Mouse (Mus musculus) heart, adult 2 months (tissue): ENCODE measurements at regions not wholly inside any gene's neighbourhood (a gene's known extent, or its start where the extent isn't known, plus 50 kb on each side); places are given as distances from the start of the nearest gene placed in this dataset.
A peak's percentile ranks its signal among the peaks of the same experiment; 100 is the strongest.

Source experiments
- DNase-seq, 2 experiments: peaks; one replicate each; pipeline ENCODE4 v3.0.0; 2021
- H3K27ac ChIP-seq: fragments of 200-600 bp; 2 replicates; pipeline ENCODE4 v1.8.1; 2022
- H3K27me3 ChIP-seq: fragments of 200-500 bp; 2 replicates; pipeline ENCODE4 v1.6.1; 2012; ENCODE audit warnings: mild to moderate bottlenecking, low read length, inconsistent platforms, mixed read lengths; ENCODE audit not compliant: control insufficient read depth, insufficient read depth
- H3K36me3 ChIP-seq: fragments of 200-500 bp; 2 replicates; pipeline ENCODE4 v1.6.1; 2012; ENCODE audit warnings: low read length, inconsistent platforms; ENCODE audit not compliant: control insufficient read depth, insufficient read depth
- H3K4me1 ChIP-seq: fragments of 200-500 bp; 2 replicates; pipeline ENCODE4 v1.6.1; 2011; ENCODE audit warnings: low read length; ENCODE audit not compliant: control insufficient read depth, insufficient read depth
- H3K4me3 ChIP-seq: fragments of 200-600 bp; 2 replicates; pipeline ENCODE4 v1.8.1; 2022
- H3K79me2 ChIP-seq: fragments of 200-500 bp; replicated peaks from 2 replicates; pipeline ENCODE4 v1.6.1; 2012; ENCODE audit warnings: mild to moderate bottlenecking, inconsistent platforms, low read length, moderate library complexity, mixed read lengths; ENCODE audit not compliant: control insufficient read depth, insufficient read depth
- H3K9ac ChIP-seq: fragments of 200-500 bp; 2 replicates; pipeline ENCODE4 v1.6.1; 2012; ENCODE audit warnings: low read depth, mild to moderate bottlenecking, control low read depth, inconsistent platforms, low read length, mixed read lengths
- CTCF ChIP-seq: fragments of 200-600 bp; IDR thresholded peaks from 2 replicates; pipeline ENCODE4 v1.8.1; 2022; ENCODE audit warnings: antibody characterized with exemption, mild to moderate bottlenecking, moderate library complexity
- EP300 ChIP-seq: fragments of 200-500 bp; IDR thresholded peaks from 2 replicates; pipeline ENCODE4 v1.6.1; 2011; ENCODE audit warnings: low read depth, low read length, control low read depth; ENCODE audit not compliant: insufficient read depth
- POLR2A ChIP-seq: fragments of 200-500 bp; IDR thresholded peaks from 2 replicates; pipeline ENCODE4 v1.6.1; 2011; ENCODE audit warnings: mild to moderate bottlenecking, low read depth, low read length, control low read depth; ENCODE audit not compliant: insufficient read depth
- WGBS: fragments of 180-500 bp; shearing (Covaris S2); methylation state at CpG from one replicate; pipeline ENCODE4 v1.1.7; 2018; 5-methylcytosine and 5-hydroxymethylcytosine counted together
- intact Hi-C: fragments of 180-260 bp; cut with DNase I; formaldehyde crosslinking; loops from one replicate; pipeline ENCODE4 v1.15.1; 2025

DNA sequence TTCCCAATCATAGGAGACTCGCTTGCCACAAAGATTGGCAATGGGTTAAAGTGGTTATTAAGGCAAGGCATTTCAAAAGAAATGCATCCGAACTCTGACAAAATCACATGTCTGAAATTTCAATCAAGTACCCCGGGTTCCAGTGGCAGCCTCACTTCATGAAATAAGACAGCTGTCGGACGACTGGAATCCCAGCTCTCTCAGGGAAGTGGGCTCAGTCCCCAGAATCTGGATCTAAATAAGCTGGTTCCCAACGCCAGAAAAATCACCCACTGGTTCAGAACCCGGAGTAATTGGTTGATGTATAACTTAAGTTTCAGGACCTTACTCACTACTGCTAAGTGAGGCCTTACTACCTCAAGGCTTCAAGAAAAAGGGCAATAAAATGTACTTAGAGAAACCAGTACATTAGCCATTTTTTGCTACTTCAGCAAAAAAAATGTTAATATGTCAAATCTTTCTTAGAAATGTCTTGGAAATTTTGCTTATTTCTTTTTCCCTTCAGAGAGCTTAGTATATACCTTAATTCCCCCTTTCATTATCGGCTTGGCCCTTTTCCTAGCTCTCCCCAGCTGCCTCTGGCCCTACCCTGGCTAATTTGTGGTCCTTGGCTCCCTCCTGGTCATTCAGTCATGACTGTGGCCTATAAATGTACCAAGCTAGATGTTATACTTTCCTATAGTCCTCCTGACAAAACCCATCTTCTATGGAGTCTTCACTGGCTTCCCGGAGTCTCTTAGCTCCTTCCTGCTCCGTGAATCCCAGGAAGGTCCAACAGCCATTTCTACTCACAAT is 562.1 kb upstream of the Zeb2 start:
- intact Hi-C loops: no loop called here
- DNase-seq: no peak
- 80% methylated on average over 10 of the region's 10 CpGs for WGBS

DNA sequence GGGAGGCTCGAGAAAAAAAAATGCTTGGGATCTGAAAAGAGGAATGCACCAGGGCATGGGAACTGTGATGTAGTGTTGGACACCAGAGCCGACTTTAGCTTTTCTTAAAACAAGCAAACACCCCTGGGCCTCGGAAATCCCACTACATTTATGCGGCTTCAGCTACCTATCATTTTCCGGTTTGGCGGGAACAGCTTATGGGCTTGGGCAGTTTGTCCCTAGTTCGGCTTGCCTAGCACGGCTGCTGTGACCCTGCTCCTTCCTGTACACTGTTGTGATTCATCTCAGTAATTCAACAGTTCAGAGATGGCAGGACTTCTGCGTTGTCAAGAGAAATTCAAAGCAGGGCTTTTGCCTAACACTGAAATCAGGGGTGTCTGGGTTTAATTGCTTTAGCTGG is 561.5 kb upstream of the Zeb2 start:
- Histone ChIP-seq H3K79me2 (no peaks in the 10 kb centered on the region), H3K9ac (no peak overlapping the region), H3K4me3 (no peak overlapping the region), H3K4me1 (no peaks in the 10 kb centered on the region; the same call in 1 of the 2 replicates), H3K36me3 (no peaks in the 10 kb centered on the region), H3K27me3 (no peaks in the 10 kb centered on the region), H3K27ac (peak overlapping the region; percentile 31)
- WGBS: 41% methylated on average over 9 of the region's 9 CpGs
- DNase-seq: peak; percentile 8 to 23
- intact Hi-C loops: no loop called here
- TF ChIP-seq POLR2A (no peak), CTCF (no peak), EP300 (no peak)

More for the DNA sequence above, 562.1 kb upstream of the Zeb2 start:
- H3K4me3 ChIP-seq: no peak overlapping the region
- no peaks in the 10 kb centered on the region for H3K36me3 ChIP-seq
- TF ChIP-seq POLR2A (no peak), EP300 (no peak)
- H3K27ac ChIP-seq: peak overlapping the region; percentile 31
- H3K27me3 ChIP-seq: no peaks in the 10 kb centered on the region
- no peaks in the 10 kb centered on the region; the same call in 1 of the 2 replicates for H3K4me1 ChIP-seq
- H3K79me2 ChIP-seq: no peaks in the 10 kb centered on the region
- H3K9ac ChIP-seq: no peak overlapping the region

DNA sequence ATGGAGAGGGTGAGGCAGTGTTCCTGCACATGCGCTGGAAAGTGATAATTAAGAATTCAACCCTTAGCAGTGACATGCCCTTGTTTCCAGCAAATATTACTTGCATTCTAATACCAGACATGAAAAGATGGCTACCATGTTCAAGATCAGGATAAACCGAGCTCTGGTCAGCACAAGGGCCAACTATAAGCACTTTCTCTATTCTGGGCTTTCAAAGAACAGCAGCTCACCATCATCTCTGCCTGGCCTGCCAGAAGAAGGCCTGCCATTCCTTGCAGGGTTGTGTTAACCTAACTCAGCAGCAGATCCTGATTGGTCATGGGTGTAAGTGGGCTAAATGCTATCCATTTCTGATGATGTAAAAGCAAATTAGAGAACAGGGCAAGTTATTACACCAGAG is 558.6 kb upstream of the Zeb2 start:
- intact Hi-C loops: no loop called here
- Histone ChIP-seq H3K27ac (no peak overlapping the region), H3K4me3 (no peak overlapping the region), H3K36me3 (no peaks in the 10 kb centered on the region), H3K4me1 (no peaks in the 10 kb centered on the region; the same call in 1 of the 2 replicates), H3K79me2 (no peaks in the 10 kb centered on the region), H3K27me3 (no peaks in the 10 kb centered on the region), H3K9ac (no peak overlapping the region)
- 90% methylated on average over 2 of the region's 2 CpGs for WGBS
- TF ChIP-seq POLR2A (no peak), CTCF (no peak), EP300 (no peak)
- DNase-seq: no peak

GRCm38 (mm10) chr2:45656011-45656410 is 538.8 kb upstream of the Zeb2 start:
- Histone ChIP-seq H3K4me3 (no peak overlapping the region), H3K4me1 (peaks cover 2% of the 10 kb centered on the region), H3K27ac (no peak overlapping the region), H3K79me2 (no peaks in the 10 kb centered on the region), H3K27me3 (no peaks in the 10 kb centered on the region), H3K36me3 (no peaks in the 10 kb centered on the region), H3K9ac (no peak overlapping the region)
- intact Hi-C loops: no loop called here
- no peak for DNase-seq
- WGBS: 35% methylated on average over 1 of the region's 1 CpGs
- TF ChIP-seq EP300 (no peak), CTCF (no peak), POLR2A (no peak)

DNA sequence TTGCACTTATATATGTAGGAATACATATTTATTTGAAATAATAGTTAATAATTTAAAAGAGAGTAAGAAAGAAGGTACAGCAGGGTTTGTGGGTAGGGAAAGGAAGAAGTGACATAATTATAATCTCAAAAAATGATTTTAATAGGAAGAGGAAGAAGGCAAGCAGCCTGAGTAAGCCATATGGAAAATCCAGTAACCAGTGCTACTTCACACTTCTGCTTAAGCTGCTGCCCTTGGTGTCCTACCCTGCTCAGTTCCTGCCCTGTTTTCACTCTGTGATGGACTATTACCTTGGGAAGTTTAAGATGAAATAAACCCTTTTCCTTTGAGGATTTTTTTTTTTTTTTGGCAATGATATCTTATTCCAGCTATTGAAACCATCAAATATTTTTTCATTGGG is 537.5 kb upstream of the Zeb2 start:
- intact Hi-C loops: no loop called here
- TF ChIP-seq POLR2A (no peak), CTCF (no peak), EP300 (no peak)
- DNase-seq: no peak
- Histone ChIP-seq H3K4me3 (no peak overlapping the region), H3K4me1 (peaks cover 2% of the 10 kb centered on the region), H3K27ac (no peak overlapping the region), H3K36me3 (no peaks in the 10 kb centered on the region), H3K79me2 (no peaks in the 10 kb centered on the region), H3K9ac (no peak overlapping the region), H3K27me3 (no peaks in the 10 kb centered on the region)

DNA sequence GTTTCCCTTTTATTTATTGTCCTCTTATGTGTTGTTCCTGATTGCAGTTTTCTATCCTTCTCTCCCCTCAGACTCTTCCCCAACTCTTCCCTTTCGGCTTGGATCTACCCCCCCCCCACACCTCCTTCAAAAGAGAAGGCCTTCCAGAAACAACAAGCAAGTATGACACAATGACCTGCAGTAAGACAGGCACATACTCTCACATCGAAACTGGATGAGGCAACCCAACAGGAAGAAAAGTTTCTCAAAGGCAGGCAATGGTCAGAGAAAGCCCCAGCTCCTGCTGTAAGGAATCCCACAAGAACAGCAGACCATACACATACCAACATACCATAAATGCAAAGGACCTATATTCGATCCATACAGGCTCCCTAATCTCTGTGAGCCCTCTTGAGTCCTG is 535.8 kb upstream of the Zeb2 start:
- WGBS: 74% methylated on average over 3 of the region's 3 CpGs
- TF ChIP-seq CTCF (no peak), EP300 (no peak), POLR2A (no peak)
- no peak for DNase-seq

More for the DNA sequence above, 535.8 kb upstream of the Zeb2 start:
- H3K4me1 ChIP-seq: peaks cover 2% of the 10 kb centered on the region
- intact Hi-C loops: no loop called here
- no peak overlapping the region for H3K27ac ChIP-seq
- no peak overlapping the region for H3K4me3 ChIP-seq
- no peaks in the 10 kb centered on the region for H3K79me2 ChIP-seq
- no peaks in the 10 kb centered on the region for H3K27me3 ChIP-seq
- H3K36me3 ChIP-seq: no peaks in the 10 kb centered on the region
- no peak overlapping the region for H3K9ac ChIP-seq
